Mouse (Mus musculus) adrenal gland, postnatal 25 days (tissue): ENCODE measurements around the gene St7. TPM values are rescaled to one million over a fixed set of nuclear protein-coding genes. Genes with fewer than 3 reads are reported as not detected.

Experiments used
- DNase-seq: peaks from one replicate; pipeline ENCODE4 v3.0.0; 2021; ENCODE audit warnings: mixed read lengths
- total RNA-seq: library from RNA; stranded (reverse); gene quantifications from 2 replicates; pipeline ENCODE4 v1.2.3, GENCODE M21; 2021

St7 gene
- total RNA-seq, 1 experiment from 2014 or later: 31.5 TPM

DNA sequence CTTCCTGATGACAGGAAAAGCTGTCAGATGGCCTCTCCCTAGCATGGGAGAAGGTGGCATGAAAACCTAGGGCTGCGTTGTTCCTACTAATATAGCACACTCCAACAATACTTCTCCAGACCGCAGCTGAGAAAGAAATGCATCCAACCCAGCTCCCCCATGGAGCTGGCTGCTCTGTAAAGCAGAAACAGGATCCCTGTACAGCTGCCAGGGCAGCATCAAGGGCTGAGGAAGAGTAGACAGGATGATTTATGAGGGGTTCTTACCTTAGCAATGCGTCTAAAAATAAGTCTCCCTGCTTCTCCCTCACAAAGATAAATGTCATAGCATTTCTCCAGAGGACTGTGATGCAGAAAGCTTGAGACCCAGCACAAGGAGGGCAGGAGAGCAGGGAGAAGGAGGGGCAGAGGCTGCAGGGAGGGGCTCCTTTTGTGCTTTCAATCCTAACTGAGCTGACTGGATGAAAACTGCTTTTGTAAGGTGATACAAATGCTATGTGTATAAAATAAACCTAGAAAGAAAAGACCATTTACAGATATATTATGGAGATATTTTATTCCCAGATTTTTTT lies 124.2 kb downstream of the St7 start:
- no peak for DNase-seq

DNA sequence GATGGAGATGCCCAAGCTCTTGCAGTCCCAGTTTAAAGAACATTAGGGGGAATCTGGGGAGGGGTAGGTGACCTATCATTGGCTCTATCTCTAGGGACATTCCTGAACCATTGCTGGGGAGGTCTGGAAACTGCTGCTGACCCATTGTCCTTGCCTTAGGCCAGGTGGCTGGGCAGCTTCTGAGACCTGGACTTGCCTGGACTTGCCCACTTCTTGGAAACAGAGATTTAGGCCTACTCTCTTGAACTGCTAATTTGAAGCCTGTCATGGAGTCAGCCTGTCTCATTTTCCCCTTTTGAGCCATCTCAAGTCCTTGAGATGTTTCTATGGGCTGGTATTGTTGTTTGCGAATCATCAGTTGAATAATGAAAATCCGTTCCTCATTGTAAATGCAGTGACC lies 130.9 kb downstream of the St7 start:
- no peak for DNase-seq

DNA sequence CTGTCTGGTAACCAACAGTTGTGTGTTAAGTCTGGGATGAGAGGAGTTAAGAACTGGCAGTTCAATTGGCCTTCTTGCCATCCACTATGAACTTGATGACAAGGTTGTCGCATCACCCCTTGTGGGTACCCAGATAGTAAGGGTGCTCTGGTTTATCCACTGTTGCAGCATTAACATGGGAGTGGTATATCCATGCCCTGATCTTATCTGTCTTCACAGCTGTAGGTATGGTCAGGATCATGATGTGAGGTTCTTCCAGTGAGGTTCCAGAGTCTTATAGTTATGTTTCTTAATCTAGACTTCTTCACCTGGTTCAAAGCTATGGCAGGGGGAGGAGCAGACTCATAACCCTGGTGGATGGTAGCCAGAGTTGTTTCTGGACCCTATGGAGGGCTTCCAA lies 132.0 kb downstream of the St7 start:
- DNase-seq: no peak

DNA sequence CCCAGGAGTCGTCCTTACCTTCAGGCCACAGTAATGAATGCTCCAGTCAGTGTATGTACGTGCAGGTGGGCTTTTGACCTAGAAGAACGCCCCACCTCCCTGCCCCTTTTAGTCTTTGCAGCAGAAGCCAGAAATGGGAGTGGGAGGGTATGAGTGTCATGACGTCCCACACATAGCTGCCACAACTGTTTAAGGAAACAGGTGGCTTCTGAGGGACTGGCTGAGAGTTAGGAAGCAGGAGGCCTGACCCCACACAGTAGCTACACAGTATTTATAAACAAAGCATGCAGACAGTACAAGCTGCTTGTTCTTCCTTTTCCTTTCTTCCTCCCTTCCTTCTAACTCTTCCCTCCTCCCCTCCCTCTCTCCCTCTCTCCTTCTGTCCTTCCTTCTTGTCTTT lies 135.6 kb downstream of the St7 start:
- no peak for DNase-seq

DNA sequence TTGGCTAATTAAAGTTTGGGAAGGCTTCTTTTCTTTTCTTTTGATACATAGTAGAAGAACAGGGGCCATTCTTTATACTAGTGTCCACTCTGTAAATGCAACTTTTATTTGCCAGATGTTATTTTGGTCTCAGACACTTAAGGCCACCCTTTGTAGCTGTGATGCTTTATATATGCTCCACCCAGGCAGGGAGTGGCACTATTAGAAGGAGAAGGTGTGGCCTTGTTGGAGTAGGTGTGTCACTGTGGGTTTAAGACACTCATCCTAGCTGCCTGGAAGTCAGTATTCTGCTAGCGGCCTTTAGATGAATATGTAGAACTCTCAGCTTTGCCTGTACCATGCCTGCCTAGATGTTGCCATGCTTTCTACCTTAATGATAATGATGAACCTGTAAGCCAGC lies 137.2 kb downstream of the St7 start:
- DNase-seq: no peak

DNA sequence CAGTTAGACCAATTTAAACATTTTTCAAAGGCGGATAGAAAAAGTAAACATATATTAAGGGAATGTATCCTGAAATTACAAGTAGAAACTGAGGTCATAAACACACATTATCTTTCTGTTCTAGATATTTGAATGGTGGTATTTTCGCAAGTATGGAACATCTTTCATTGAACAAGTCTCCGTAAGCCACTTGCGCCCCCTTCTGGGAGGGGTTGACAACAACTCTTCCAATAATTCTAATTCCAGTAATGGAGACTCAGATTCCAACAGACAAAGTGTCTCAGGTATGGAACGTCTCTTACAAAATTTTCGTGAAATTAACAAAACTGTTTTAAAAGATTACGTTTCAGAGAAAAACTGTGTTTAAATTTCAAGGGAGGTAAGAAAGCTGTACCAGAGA lies 141.8 kb downstream of the St7 start:
- DNase-seq: peak; percentile 81

DNA sequence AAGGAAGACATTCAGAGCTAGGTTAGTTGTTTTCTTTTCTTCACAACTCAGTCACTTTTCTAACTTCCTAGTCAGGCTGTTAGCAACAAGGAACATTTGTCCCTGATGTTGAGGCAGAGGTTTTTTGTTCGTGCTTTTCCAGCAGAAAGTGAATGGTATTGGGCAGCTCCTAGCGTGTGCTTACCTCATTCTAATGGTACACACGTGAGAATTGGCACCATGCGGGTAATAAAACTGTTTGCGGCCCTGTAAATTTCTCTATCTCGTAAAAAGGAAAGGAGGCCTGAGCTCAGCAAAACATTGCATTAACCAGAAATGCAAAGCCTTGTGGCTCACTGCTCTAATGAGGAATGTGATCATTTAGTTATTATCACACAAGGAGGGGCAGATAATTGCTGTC lies 143.0 kb downstream of the St7 start:
- no peak for DNase-seq

DNA sequence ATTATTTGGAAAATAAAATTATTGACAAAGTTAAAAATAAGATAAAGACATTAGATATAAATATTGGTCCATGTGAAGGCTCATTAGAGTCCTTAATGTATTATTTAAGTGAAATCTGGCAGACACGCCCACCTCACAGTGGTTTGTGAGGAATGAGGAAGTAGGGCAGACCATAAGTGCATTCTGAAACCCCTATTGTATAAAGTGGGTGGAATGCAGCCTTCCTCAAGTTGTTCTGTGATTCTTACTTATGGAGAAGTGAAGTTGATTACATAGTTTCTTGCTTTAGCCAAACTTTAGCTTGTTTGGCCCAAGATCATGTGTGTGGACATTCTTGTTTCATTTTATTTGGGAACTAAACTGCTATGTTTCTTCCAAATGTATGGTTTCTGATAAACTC lies 144.9 kb downstream of the St7 start:
- no peak for DNase-seq

DNA sequence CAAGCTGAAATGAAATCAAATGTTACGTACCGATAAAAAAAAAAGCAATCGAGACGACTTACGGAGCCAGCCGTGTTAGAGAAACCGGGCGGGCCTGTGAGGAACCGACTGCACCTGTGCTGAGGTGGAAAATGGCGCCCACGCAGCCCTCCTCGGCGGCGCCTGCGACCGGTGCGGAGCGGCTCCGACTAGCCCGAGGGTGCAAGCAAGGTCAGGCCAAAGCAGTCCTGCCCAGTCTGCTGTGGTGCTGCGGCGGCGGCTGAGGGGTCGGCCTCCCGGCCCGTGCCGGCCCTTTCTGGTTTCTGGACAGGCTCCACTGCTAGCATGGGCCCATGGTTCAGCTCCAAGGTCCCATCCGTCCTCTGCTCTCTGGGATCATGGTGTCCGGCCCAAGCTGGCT lies 147.7 kb downstream of the St7 start:
- no peak for DNase-seq

DNA sequence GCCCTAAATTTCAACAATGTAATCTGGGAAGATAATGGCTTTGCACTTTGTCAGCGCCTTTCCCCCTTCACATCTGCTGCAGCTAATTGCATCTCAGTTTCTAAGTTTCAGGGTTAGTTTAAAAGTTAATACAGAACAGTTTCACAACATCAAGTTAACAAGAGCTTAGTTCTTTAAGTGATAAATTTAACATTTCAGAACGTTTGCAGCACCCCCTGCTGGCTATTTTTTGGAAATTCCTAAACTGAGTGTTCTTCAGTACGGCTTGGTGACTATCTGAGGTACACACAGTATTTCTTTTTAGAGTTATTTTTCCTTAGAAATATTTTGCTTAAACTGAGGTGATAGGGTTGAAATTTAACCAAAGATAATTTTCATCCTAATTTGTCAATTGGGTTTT lies 150.0 kb downstream of the St7 start:
- peak; percentile 23 for DNase-seq

DNA sequence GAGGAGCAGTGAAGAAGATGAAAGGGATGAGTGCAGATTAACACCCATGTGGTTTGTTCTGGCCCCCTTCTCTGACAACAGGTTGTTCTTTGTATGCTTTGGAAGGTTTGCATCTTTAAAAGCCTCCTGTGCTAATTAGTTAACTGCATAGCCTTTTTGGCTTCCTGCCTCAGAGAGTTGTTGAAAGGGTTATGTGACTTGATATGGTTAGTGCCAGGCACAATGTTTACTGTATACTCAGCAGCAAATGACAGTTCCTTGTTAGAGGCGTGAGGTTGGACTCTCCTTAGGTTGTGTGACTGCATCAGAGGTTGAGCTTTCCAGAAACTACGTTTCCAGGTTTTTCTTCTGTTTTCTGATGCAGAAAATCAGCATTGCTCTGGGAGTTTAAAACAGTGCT lies 158.6 kb downstream of the St7 start:
- DNase-seq: no peak

DNA sequence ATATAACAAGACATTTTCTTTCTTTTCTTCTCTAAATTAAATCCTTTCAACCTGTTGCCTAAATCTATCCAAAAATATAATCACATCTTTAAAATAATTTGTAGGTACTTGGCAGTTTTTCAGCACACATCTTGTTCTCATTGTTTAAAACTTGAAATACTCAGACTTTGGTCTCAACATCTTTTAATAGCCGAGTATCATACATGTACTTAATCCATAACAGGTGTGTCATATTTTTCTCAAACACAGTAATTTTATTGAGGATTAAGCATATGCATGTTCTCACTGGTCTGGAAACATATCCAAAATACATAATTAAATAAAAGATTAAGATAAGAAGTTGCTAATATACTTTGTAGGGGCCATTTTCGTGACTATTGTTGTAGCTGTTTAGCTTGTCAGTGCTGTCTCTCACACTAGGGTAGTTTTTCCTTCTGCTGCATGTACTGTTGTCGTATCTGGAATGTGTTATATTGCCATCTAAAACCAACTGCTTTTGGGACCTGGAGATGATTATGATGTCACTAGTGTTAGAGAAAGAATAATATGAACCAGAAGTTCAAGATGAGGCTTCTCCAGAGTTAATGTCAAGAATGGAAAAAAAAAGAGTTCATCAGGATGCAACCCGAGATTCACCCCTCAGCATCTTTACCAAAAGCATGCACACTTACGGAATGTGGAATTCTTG lies 161.0 kb downstream of the St7 start:
- DNase-seq: no peak

DNA sequence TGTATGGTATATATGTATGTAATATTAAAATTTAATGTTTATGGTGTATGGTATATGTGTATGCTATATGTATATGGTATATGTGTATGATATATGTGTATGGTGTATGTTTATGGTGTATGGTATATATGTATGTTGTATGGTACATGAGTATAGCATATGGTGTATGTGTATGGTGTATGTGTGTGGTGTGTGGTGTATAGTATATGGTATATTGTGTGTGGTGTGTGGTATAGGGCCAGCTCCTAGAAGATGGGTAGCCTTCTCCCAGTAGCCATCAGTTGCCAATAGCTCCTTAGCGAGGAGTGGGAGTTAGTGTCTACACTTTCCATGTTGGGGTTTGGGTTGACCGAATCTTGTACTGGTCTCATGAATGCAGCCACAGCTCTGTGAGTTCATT lies 162.9 kb downstream of the St7 start:
- no peak for DNase-seq

DNA sequence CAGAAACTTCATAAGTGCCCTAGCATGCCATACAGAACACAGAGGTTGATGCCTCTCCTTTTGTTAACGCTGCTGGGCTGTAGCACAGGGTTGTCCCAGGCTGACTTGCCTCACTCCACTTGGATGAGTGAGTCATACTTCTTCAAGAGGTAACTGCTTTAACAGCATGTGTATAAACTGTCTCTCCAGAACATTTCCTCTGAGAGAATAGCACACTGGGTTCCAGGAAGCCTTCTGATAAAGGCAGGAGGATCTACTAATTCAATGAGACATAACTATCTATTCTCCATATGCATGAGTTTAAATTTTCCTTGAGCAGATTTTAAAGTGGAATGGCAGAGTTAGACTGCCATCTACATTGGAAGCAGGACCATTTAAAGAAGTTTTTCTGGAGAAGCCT lies 166.8 kb downstream of the St7 start:
- DNase-seq: no peak

DNA sequence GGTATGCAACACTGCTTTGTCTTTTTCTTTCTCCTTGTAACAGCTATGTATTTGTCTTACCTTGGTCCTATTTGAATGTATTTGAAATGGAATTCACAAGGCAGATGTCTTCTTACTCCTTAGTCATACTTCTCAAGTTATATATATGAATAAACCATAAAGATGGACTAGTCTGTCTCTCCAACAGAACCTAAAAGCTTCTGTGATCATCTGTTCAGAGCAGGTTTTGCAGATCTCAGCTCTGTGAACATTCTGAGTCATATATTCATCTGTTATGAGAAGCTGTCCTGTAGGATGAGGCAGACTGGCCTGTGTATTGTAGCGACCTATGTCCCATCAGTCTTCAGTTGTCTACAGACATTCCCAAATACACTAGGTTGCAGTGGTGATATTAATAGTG lies 167.7 kb downstream of the St7 start:
- DNase-seq: no peak

DNA sequence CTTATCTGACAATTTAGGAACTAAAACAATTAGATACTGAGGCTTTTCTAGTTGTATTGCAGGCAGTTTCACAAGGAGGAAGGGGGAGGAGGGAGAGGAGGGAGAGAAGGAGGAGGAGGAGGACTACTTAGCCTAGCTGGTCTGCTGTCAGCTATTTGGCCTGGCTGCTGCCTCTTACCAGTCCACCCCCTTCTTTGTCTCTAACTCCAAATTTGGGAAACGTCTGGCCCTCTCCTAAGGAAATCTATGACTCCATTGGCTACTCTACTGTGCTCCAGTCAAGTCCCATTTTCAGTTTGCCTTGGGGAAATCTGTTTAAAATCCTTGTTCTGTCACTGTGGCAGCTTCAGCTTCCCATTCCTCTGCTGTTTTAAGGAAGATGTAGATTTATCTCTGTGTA lies 175.1 kb downstream of the St7 start:
- DNase-seq: no peak

DNA sequence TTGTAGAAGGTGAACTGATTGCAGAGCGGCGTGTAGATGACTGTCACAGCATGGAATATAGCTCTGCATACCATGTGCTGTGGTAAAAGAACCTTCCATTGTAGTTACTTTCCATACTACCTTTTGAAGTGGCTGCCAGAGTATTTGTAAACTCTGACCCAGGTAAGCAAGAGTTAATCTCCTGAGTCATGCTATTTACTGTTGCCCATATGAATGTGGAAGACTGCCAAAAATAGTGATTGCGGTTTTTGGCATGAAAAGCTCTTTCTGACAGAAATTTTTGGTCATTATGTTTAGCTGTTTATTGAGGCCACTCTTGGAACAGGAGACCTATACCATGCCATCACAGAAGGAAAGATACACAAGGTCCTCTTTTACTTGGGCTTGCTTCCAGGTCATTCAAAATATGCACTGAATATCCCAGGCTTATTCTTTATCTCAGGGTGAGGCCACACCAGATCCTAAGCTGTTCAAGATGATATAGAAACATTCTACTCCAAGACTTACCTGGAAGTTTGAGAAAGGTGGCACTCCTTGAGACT lies 179.2 kb downstream of the St7 start:
- no peak for DNase-seq

DNA sequence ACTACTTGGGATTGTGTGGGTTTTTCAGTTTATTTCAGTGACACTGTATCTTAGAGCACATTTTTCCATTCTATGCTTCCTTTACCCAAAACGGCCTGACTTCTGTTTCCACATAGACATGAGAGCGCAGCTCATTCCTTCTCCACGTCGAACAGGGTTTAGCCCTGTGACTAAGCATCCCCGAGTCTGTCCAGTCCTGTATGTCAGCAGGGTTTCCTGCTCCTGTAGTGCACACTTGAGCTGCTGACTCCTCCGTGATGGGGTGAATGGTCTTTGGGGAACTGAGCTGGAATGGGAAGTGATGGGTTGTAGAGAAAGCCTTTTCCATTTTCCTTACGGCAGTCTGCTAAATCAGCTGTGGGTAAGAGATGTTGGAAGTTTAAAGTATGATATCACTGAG lies 182.9 kb downstream of the St7 start:
- DNase-seq: no peak

DNA sequence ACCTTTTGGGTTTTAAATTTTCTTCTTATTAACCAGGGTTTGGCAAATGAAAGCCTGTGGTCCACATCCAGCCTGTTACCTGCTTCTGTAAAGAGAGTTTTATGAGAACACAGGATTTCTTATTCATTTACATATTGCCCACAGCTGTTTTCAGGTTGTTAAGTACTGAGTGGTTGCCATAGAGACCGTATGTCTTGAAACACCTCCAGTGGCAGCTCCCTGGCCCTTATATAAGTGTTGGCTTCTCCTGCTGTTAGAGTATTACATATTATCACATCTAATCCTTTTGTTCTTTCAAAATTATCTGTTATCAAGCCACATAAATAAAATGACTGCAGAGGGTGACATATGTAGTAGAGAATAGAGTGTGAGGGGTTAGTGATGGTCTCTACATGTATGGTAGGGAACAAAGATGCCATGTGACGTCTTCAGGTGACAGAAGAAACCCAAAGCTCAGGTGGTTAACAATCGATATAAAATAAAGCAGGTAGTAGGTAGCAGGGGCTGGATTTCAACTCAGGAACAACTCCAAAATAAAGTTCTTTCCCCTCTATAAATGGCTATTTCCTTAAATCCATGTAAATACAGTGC lies 183.4 kb downstream of the St7 start:
- no peak for DNase-seq

DNA sequence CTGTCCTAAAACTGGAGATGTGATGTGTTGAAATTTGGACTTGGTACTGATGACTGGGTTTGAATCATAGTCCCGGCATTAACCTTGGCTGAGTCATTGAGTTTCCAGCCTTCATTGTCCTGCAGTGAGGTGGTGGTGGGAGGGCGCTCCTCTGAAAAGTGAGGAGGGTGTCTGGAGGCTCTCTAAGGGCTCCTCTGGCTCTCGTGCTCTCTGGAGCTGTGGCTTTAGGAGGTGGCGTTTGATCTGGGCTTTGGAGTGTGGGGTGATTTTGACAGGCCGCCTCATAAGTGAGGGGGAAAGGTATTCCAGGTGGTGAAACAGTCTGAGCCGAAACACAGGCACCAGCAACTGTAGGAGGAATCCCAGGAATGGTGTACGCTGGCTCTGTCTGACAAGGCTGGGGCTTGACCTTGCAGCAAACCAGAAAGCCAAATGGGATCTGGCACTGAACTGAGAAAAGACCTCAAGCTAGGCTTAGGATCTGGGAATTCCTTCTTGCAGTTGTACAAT lies 184.0 kb downstream of the St7 start:
- peak; percentile 42 for DNase-seq

DNA sequence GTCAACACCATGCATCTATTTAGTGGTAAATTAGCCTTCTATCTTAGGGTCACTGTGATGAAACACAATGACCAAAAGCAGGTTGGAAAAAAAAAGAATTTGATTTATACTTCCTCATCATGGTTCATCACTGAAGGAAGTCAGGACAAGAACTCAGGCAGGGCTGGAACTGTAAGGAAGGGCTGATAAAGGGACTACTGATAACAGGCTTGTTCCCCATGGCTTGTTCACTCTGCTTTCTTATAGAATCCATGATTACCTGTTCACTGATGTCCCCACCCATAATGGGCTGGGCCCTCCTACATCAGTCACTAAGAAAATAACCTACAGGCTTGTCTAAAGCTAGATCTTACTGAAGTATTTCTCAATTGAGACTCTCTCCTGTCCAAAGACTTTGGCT lies 190.2 kb downstream of the St7 start:
- no peak for DNase-seq

DNA sequence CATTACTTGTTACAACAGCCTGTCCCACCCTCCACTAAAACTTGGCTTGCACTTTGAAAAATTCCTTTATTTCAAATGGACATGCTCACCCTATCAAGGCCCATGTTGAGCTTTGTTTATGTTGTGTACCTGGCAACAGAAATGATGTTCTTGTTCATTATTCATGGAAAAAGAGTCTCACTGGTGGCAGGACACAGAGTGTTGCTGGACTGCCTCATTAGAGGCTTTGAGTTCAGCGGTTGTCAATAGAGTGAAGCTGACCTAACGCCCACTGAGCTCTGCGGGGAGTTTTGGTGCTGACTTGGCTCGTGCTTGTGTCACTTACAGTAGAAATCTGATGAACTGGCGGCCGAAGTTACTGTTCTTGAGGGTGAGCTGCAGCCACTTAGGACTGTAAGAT lies 195.0 kb downstream of the St7 start:
- DNase-seq: no peak

DNA sequence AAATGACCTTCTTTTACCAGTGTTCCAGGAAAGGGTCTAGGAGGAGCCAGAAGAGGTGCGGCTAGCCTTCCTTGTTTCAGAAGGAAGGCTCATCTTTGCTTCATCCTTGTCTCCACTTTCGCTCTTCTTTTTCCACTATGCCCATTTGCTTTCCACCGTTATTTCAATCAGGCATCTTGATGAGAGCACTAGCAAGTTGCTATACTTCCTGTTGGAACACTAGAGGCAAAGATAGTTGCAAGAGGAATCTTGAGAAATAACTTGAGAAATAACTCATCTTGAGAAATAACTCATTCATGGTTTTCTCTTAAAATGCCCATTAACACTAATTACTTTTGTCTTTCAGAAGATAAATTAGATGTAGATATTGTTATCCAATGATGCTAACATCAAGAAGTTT lies 202.8 kb downstream of the St7 start:
- no peak for DNase-seq

DNA sequence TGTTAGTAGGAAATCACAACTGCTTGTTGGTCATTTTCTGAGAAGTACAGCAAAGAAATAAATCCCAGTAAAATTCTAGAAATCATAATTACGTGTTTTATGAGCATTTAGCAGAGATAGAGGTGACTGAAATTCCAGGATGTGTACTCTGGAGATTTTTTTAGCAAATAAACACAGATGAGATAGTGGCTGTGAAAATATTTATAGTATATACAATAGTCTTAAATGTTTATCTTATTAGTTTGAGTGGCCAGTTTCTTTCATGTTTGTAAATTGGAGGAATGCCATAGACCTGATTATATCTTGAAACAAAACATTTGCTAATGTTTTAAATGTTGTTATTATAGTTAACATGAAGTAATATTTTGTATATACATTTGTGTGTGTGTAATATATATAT lies 205.8 kb downstream of the St7 start:
- no peak for DNase-seq
